ENCODE assay signal across 21 mouse cellular contexts in the genomic region with DNA sequence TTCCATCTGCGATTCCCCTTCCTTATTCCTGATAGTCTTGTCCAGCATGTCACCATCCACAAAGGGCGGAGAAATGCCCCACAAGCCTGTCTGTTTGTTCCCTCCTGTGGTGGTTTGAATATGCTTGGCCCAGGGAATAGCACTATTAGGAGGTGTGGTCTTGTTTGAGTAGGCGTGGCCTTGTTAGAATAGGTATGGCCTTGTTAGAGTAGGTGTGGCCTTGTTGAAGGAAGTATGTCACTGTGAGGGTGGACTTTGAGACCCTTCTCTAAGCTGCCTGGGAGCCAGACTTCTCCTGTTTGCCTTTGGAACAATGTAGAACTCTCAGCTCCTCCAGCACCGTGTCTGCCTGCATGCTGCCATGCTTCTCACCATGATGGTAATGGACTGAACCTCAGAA. TPM values are rescaled to one million over a fixed set of nuclear protein-coding genes. Genes with fewer than 3 reads are reported as not detected.
"Had no signal": no experiment of that assay in that cellular context is flagged by ENCODE, and none has a peak within 500 bp of the region (broad histone marks: within the 10 kb centered on the region; RNA-seq: fewer than 3 reads in every experiment).

No protein-coding gene starts in this region.

- H3K27ac ChIP-seq: midbrain, embryonic 10.5 days; midbrain, embryonic 12.5 days; neural tube, embryonic 13.5 days; neural tube, embryonic 15.5 days; stomach, embryonic 15.5 days had no signal

- ATAC-seq: midbrain, embryonic 16.5 days had no signal

- DNase-seq: lung, adult 18-20 months; lung, embryonic 14.5 days; lung, postnatal 10 days; lung, postnatal 4 days; midbrain, embryonic 14.5 days; retina, postnatal 1 day; right cerebral cortex, adult 18-20 months; thymus, adult 18-20 months; thymus, postnatal 14 days; thymus, postnatal 36 days had no signal

- H3K9ac ChIP-seq: lung, embryonic 14.5 days; midbrain, embryonic 12.5 days; neural tube, embryonic 13.5 days; neural tube, embryonic 15.5 days; stomach, embryonic 15.5 days had no signal

- H3K36me3 ChIP-seq: midbrain, embryonic 10.5 days; midbrain, embryonic 12.5 days; neural tube, embryonic 13.5 days; neural tube, embryonic 15.5 days; stomach, embryonic 15.5 days had no signal

- H3K4me1 ChIP-seq: midbrain, embryonic 10.5 days; midbrain, embryonic 12.5 days; neural tube, embryonic 13.5 days; neural tube, embryonic 15.5 days; stomach, embryonic 15.5 days had no signal

- H3K4me3 ChIP-seq: midbrain, embryonic 10.5 days; midbrain, embryonic 12.5 days; myocyte; neural tube, embryonic 13.5 days; neural tube, embryonic 15.5 days; stomach, embryonic 15.5 days had no signal

- H3K4me2 ChIP-seq: lung, embryonic 14.5 days; midbrain, embryonic 12.5 days; neural tube, embryonic 13.5 days; neural tube, embryonic 15.5 days; stomach, embryonic 15.5 days had no signal

- H3K27me3 ChIP-seq: midbrain, embryonic 12.5 days; neural tube, embryonic 13.5 days; neural tube, embryonic 15.5 days; stomach, embryonic 15.5 days had no signal

- H3K9me3 ChIP-seq: midbrain, embryonic 10.5 days; midbrain, embryonic 12.5 days; neural tube, embryonic 13.5 days; neural tube, embryonic 15.5 days; stomach, embryonic 15.5 days had no signal

RNA-seq across cellular contexts. Expression of a gene that starts 8.5 kb away (rescaled TPM):
- total RNA-seq: megakaryocyte, adult 5-6 weeks; megakaryocyte-erythroid progenitor cell, adult 5-6 weeks had no signal

RNA-seq across cellular contexts. Expression of a gene that starts 9.5 kb away (rescaled TPM):
- total RNA-seq: megakaryocyte, adult 5-6 weeks; megakaryocyte-erythroid progenitor cell, adult 5-6 weeks had no signal
- polyA plus RNA-seq: myocyte had no signal

RNA-seq across cellular contexts. Expression of a gene that starts 57.7 kb away (rescaled TPM):
- total RNA-seq: megakaryocyte, adult 5-6 weeks; megakaryocyte-erythroid progenitor cell, adult 5-6 weeks had no signal
- polyA plus RNA-seq: liver, embryonic 16.5 days; midbrain, embryonic 10.5 days; midbrain, embryonic 12.5 days; neural tube, embryonic 11.5 days; neural tube, embryonic 13.5 days had no signal
